ENCODE assay signal across 8 mouse cellular contexts in the genomic region with DNA sequence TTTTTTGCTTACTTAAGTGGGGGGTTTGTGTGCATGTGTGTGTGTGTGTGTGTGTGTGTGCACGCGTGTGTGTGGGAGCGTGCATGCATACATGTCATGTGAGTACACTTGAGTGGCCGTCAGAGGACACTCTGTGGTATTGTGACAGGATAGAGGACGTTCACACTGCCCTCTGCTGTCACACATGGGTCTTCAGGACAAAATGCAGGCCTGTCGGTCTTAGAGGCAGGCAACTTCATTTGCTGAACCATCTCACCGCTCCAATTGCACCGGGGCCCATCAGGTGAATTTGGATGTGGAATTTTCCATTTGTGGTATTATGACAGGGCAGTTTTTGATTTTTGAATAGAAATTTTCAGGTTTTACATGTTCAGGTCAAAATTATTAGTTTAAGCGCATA. TPM values are rescaled to one million over a fixed set of nuclear protein-coding genes. Genes with fewer than 3 reads are reported as not detected.
DNase-seq lines count a peak whose midpoint lies in the region; ATAC-seq and TF ChIP-seq lines count a peak whose summit lies in the region.

No protein-coding gene starts in this region.

- TF ChIP-seq RAD21 in CH12.LX (IDR thresholded peaks at IDR 0.05; ENCODE audit: low read depth, low read length), result peak; percentile 76

- no peak overlapping the region for H3K27ac ChIP-seq in hindbrain, embryonic 10.5 days
- H3K27ac ChIP-seq in hindbrain, embryonic 12.5 days, result no peak overlapping the region
- H3K27ac ChIP-seq in CH12.LX (ENCODE audit: insufficient read depth, low read depth), result peak overlapping the region; percentile 85
- H3K27ac ChIP-seq in cerebellum, adult 2 months (ENCODE audit: insufficient read depth, low read length), result no peak overlapping the region
- H3K27ac ChIP-seq in hindbrain, embryonic 16.5 days (ENCODE audit: low read depth, low read length), result no peak overlapping the region
- H3K27ac ChIP-seq in midbrain, embryonic 14.5 days (replicated peaks; ENCODE audit: low read depth, low read length), result no peak overlapping the region

- in situ Hi-C loops in CH12.LX (cut with MboI; ENCODE audit: low pct_ligation_motif_present, low pct_unique_long_range_greater_than_20kb, low sequenced_read_pairs), result no loop called here

- no peak overlapping the region for H3K9ac ChIP-seq in hindbrain, embryonic 12.5 days
- H3K9ac ChIP-seq in CH12.LX (ENCODE audit: insufficient read depth, low read depth), result peak overlapping the region; percentile 32; the same call in 1 of the 2 replicates
- no peak overlapping the region for H3K9ac ChIP-seq in hindbrain, embryonic 16.5 days (ENCODE audit: low read depth, low read length)
- H3K9ac ChIP-seq in midbrain, embryonic 14.5 days (replicated peaks; ENCODE audit: low read length), result no peak overlapping the region

- no peaks in the 10 kb centered on the region for H3K27me3 ChIP-seq in hindbrain, embryonic 10.5 days (ENCODE audit: insufficient read depth, poor library complexity, severe bottlenecking)
- H3K27me3 ChIP-seq in hindbrain, embryonic 12.5 days, result no peaks in the 10 kb centered on the region
- H3K27me3 ChIP-seq in CH12.LX (replicated peaks), result no peaks in the 10 kb centered on the region
- no peaks in the 10 kb centered on the region for H3K27me3 ChIP-seq in cerebellum, adult 2 months (ENCODE audit: control insufficient read depth, insufficient read depth, low read length)
- no peaks in the 10 kb centered on the region for H3K27me3 ChIP-seq in hindbrain, embryonic 16.5 days (replicated peaks; ENCODE audit: control insufficient read depth, insufficient read depth, low read length)
- H3K27me3 ChIP-seq in midbrain, embryonic 14.5 days (ENCODE audit: control insufficient read depth, insufficient read depth, low read length), result no peaks in the 10 kb centered on the region

- no peak for TF ChIP-seq POLR2A in CH12.LX (IDR thresholded peaks at IDR 0.05; ENCODE audit: low read depth, low read length)
- TF ChIP-seq POLR2A in cerebellum, adult 2 months (IDR thresholded peaks at IDR 0.05; ENCODE audit: borderline replicate concordance, insufficient read depth, low read length), result no peak

- peak overlapping the region; percentile 34; the same call in 1 of the 2 replicates for H3K4me3 ChIP-seq in hindbrain, embryonic 10.5 days
- no peak overlapping the region for H3K4me3 ChIP-seq in hindbrain, embryonic 12.5 days
- H3K4me3 ChIP-seq in CH12.LX (replicated peaks in 1 of 3; ENCODE audit: low read depth in 2 of 3, low read length in 2 of 3, poor library complexity in 1 of 3), result peak overlapping the region in 1 of 3 experiments; percentile 18
- no peak overlapping the region for H3K4me3 ChIP-seq in cerebellum, adult 2 months (replicated peaks; ENCODE audit: insufficient read depth, low read depth, low read length)
- H3K4me3 ChIP-seq in hindbrain, embryonic 16.5 days (ENCODE audit: low read length), result no peak overlapping the region
- H3K4me3 ChIP-seq in midbrain, embryonic 14.5 days (replicated peaks; ENCODE audit: low read depth, low read length), result no peak overlapping the region

- no peak overlapping the region for H3K4me2 ChIP-seq in hindbrain, embryonic 12.5 days (replicated peaks)
- H3K4me2 ChIP-seq in CH12.LX (ENCODE audit: insufficient read depth, low read depth, poor library complexity, severe bottlenecking), result peak overlapping the region; percentile 6
- no peak overlapping the region for H3K4me2 ChIP-seq in hindbrain, embryonic 16.5 days (ENCODE audit: low read length)
- 0 out of 2 replicates have a peak overlapping the region, but pooled peaks have one; percentile 12 for H3K4me2 ChIP-seq in midbrain, embryonic 14.5 days (ENCODE audit: low read length)

- 50% methylated on average over 9 of the region's 9 CpGs for WGBS in hindbrain, embryonic 10.5 days
- 55% methylated on average over 9 of the region's 9 CpGs for WGBS in hindbrain, embryonic 12.5 days
- 37% methylated on average over 9 of the region's 9 CpGs for WGBS in cerebellum, adult 2 months
- 56% methylated on average over 9 of the region's 9 CpGs for WGBS in hindbrain, embryonic 16.5 days
- 57% methylated on average over 9 of the region's 9 CpGs for WGBS in midbrain, embryonic 14.5 days

- no peaks in the 10 kb centered on the region for H3K79me2 ChIP-seq in CH12.LX (replicated peaks; ENCODE audit: control insufficient read depth, extremely low read depth, insufficient read depth, poor library complexity, severe bottlenecking)

- dilution Hi-C loops in CH12.LX (cut with MboI; ENCODE audit: extremely low pct_ligation_motif_present, extremely low pct_unique_long_range_greater_than_20kb, low sequenced_read_pairs), result no loop called here

- H3K36me3 ChIP-seq in hindbrain, embryonic 10.5 days, result peaks cover 46% of the 10 kb centered on the region
- H3K36me3 ChIP-seq in hindbrain, embryonic 12.5 days, result peaks cover 41% of the 10 kb centered on the region
- H3K36me3 ChIP-seq in CH12.LX (replicated peaks in 1 of 2; ENCODE audit: control insufficient read depth in 1 of 2, insufficient read depth in 1 of 2, low read length in 1 of 2), result peaks cover 59 to 82% of the 10 kb centered on the region in 2 experiments
- H3K36me3 ChIP-seq in hindbrain, embryonic 16.5 days (ENCODE audit: control insufficient read depth, insufficient read depth, low read length), result peaks cover 5% of the 10 kb centered on the region; the same call in 1 of the 2 replicates
- H3K36me3 ChIP-seq in midbrain, embryonic 14.5 days (ENCODE audit: control insufficient read depth, insufficient read depth, low read length), result peaks cover 53% of the 10 kb centered on the region

- no peak for ATAC-seq in hindbrain, embryonic 12.5 days (ENCODE audit: low FRiP score)
- ATAC-seq in hindbrain, embryonic 16.5 days, result peak; percentile 60; the same call in 1 of the 2 replicates
- ATAC-seq in midbrain, embryonic 14.5 days (ENCODE audit: low FRiP score, low TSS enrichment), result no peak
- ATAC-seq in activated CD4-positive, CD25-positive, alpha-beta regulatory T cell, adult 4 months, result no peak

- peak; percentile 44 for DNase-seq in hindbrain, embryonic 10.5 days (ENCODE audit: low spot score)
- peak; percentile 81 for DNase-seq in CH12.LX (ENCODE audit: extremely low read depth)
- DNase-seq in cerebellum, adult 2 months, result peak; percentile 39 to 44
- peak; percentile 75 for DNase-seq in midbrain, embryonic 14.5 days
- DNase-seq in urinary bladder, adult 2 months (ENCODE audit: low spot score), result no peak

- TF ChIP-seq CTCF in CH12.LX (conservative IDR thresholded peaks at IDR 0.05 in 1 of 2, IDR thresholded peaks at IDR 0.05 in 1 of 2; ENCODE audit: low read depth in 2 of 2, low read length in 2 of 2), result peak; percentile 31 to 96; a peak in 2 of 4 replicates
- peak; percentile 74 for TF ChIP-seq CTCF in cerebellum, adult 2 months (IDR thresholded peaks at IDR 0.05; ENCODE audit: borderline replicate concordance, insufficient read depth, low read depth, low read length)

- H3K4me1 ChIP-seq in hindbrain, embryonic 10.5 days (replicated peaks), result no peaks in the 10 kb centered on the region; the same call in 1 of the 2 replicates
- 0 out of 2 replicates have a peak, but pooled peaks cover 4% of the 10 kb centered on the region for H3K4me1 ChIP-seq in hindbrain, embryonic 12.5 days
- peaks cover 15 to 32% of the 10 kb centered on the region in 2 experiments for H3K4me1 ChIP-seq in CH12.LX (ENCODE audit: control insufficient read depth in 1 of 2, insufficient read depth in 2 of 2)
- H3K4me1 ChIP-seq in cerebellum, adult 2 months (ENCODE audit: control insufficient read depth, insufficient read depth, low read length), result no peaks in the 10 kb centered on the region
- H3K4me1 ChIP-seq in hindbrain, embryonic 16.5 days (ENCODE audit: control insufficient read depth, insufficient read depth, low read depth, low read length), result no peaks in the 10 kb centered on the region
- no peaks in the 10 kb centered on the region for H3K4me1 ChIP-seq in midbrain, embryonic 14.5 days (ENCODE audit: control insufficient read depth, insufficient read depth, low read length)

- no peaks in the 10 kb centered on the region for H3K9me3 ChIP-seq in hindbrain, embryonic 10.5 days
- H3K9me3 ChIP-seq in hindbrain, embryonic 12.5 days (replicated peaks), result no peaks in the 10 kb centered on the region
- H3K9me3 ChIP-seq in CH12.LX (replicated peaks; ENCODE audit: low read length), result no peaks in the 10 kb centered on the region
- H3K9me3 ChIP-seq in hindbrain, embryonic 16.5 days (ENCODE audit: control insufficient read depth, low read length), result no peaks in the 10 kb centered on the region
- no peaks in the 10 kb centered on the region for H3K9me3 ChIP-seq in midbrain, embryonic 14.5 days (ENCODE audit: control insufficient read depth, low read length)

- TF ChIP-seq EP300 in CH12.LX (IDR thresholded peaks at IDR 0.05; ENCODE audit: low read length), result peak; percentile 58

RNA-seq across cellular contexts. Expression of a gene that starts 14.2 kb away (rescaled TPM):
- 25.1 and 36.7 TPM in 2 replicates for polyA plus RNA-seq in hindbrain, embryonic 10.5 days (2016; fragmentation: Nextera tagmentation; extraction: Ambion mirVana)
- 47.1 and 48.6 TPM in 2 replicates for polyA plus RNA-seq in hindbrain, embryonic 12.5 days (2016; fragmentation: Nextera tagmentation; extraction: Ambion mirVana)
- total RNA-seq in CH12.LX (2012; rRNA removed) (26.3 and 36.1 TPM in 2 replicates), CH12.LX (2014; rRNA removed) (29.6 and 32.1 TPM in 2 replicates)
- polyA plus RNA-seq in CH12.LX (2012; ENCODE audit: insufficient read length, low read depth), result 38.8 and 39.2 TPM in 2 replicates
- 33.9 and 34.5 TPM in 2 replicates for polyA plus RNA-seq in cerebellum, adult 2 months (2012; rRNA removed)
- polyA plus RNA-seq in hindbrain, embryonic 16.5 days (2015; fragmentation: Nextera tagmentation; extraction: Ambion mirVana), result 118 and 127 TPM in 2 replicates
- 90.2 and 94.2 TPM in 2 replicates for polyA plus RNA-seq in midbrain, embryonic 14.5 days (2014; fragmentation: Nextera tagmentation; extraction: Ambion mirVana)
- polyA plus RNA-seq in activated CD4-positive, CD25-positive, alpha-beta regulatory T cell, adult 4 months (2017; shearing (Covaris generic)), result 10 to 100 TPM; 19.8 to 20.6 TPM
- 32.1 and 34.3 TPM in 2 replicates for polyA plus RNA-seq in urinary bladder, adult 2 months (2012; rRNA removed)

RNA-seq across cellular contexts. Expression of a gene that starts 36.5 kb away (rescaled TPM):
- 37.6 and 45.9 TPM in 2 replicates for polyA plus RNA-seq in hindbrain, embryonic 10.5 days (2016; fragmentation: Nextera tagmentation; extraction: Ambion mirVana)
- 46.6 and 48.7 TPM in 2 replicates for polyA plus RNA-seq in hindbrain, embryonic 12.5 days (2016; fragmentation: Nextera tagmentation; extraction: Ambion mirVana)
- total RNA-seq in CH12.LX (2012; rRNA removed), result 6.1 and 9.7 TPM in 2 replicates
- 12.7 and 14.5 TPM in 2 replicates for total RNA-seq in CH12.LX (2014; rRNA removed)
- polyA plus RNA-seq in CH12.LX (2012; ENCODE audit: insufficient read length, low read depth), result 15.9 TPM in 2 replicates
- polyA plus RNA-seq in cerebellum, adult 2 months (2012; rRNA removed), result 147 and 148 TPM in 2 replicates
- 114 and 131 TPM in 2 replicates for polyA plus RNA-seq in hindbrain, embryonic 16.5 days (2015; fragmentation: Nextera tagmentation; extraction: Ambion mirVana)
- 72.3 and 77.8 TPM in 2 replicates for polyA plus RNA-seq in midbrain, embryonic 14.5 days (2014; fragmentation: Nextera tagmentation; extraction: Ambion mirVana)
- polyA plus RNA-seq in activated CD4-positive, CD25-positive, alpha-beta regulatory T cell, adult 4 months (2017; shearing (Covaris generic)), result 10 to 100 TPM; 34.6 to 38.3 TPM
- polyA plus RNA-seq in urinary bladder, adult 2 months (2012; rRNA removed), result 78.0 and 80.8 TPM in 2 replicates

RNA-seq across cellular contexts. Expression of a gene that starts 57.7 kb away (rescaled TPM):
- 3.2 and 4.5 TPM in 2 replicates for polyA plus RNA-seq in hindbrain, embryonic 10.5 days (2016; fragmentation: Nextera tagmentation; extraction: Ambion mirVana)
- 4.9 and 6.2 TPM in 2 replicates for polyA plus RNA-seq in hindbrain, embryonic 12.5 days (2016; fragmentation: Nextera tagmentation; extraction: Ambion mirVana)
- total RNA-seq in CH12.LX (2012; rRNA removed) (1.1 and 1.8 TPM in 2 replicates), CH12.LX (2014; rRNA removed) (0.97 and 1.2 TPM in 2 replicates)
- 0.47 and 0.55 TPM in 2 replicates for polyA plus RNA-seq in CH12.LX (2012; ENCODE audit: insufficient read length, low read depth)
- polyA plus RNA-seq in cerebellum, adult 2 months (2012; rRNA removed), result 7.6 and 7.7 TPM in 2 replicates
- 5.8 and 6.5 TPM in 2 replicates for polyA plus RNA-seq in hindbrain, embryonic 16.5 days (2015; fragmentation: Nextera tagmentation; extraction: Ambion mirVana)
- polyA plus RNA-seq in midbrain, embryonic 14.5 days (2014; fragmentation: Nextera tagmentation; extraction: Ambion mirVana), result 6.3 and 8.7 TPM in 2 replicates
- polyA plus RNA-seq in activated CD4-positive, CD25-positive, alpha-beta regulatory T cell, adult 4 months (2017; shearing (Covaris generic)), result 1 to 10 TPM in 1 of 2 experiments, under 1 TPM in 1; 0.79 to 2.3 TPM
- 3.3 and 4.2 TPM in 2 replicates for polyA plus RNA-seq in urinary bladder, adult 2 months (2012; rRNA removed)

Comparison
In these comparisons a context has a peak if more than half of its experiments do, and no peak if none do; other contexts are left out.
1. H3K4me2 ChIP-seq: peak in CH12.LX (single experiment) and midbrain, embryonic 14.5 days (single experiment); none in hindbrain, embryonic 12.5 days (single experiment) and hindbrain, embryonic 16.5 days (single experiment).